Mouse (Mus musculus) spleen, adult 18-20 months (tissue): ENCODE data around the gene Efcab9.
"Not testable (repeated sequence)": the region's sequence is repeated elsewhere in the genome, so short reads cannot be mapped to it uniquely, and the experiment has no call there.

Experiments
- DNase-seq, 2 experiments: peaks; one replicate each; pipeline ENCODE4 v3.0.0; 2022; ENCODE audit warnings: mixed read lengths in 2 of 2

The Efcab9 gene

GRCm38 (mm10) chr11:32538435-32538834 lies 6.6 kb upstream of the Efcab9 start:
- no peak for DNase-seq

GRCm38 (mm10) chr11:32536954-32537353 lies 5.1 kb upstream of the Efcab9 start:
- peak in 1 of 2 experiments; percentile 6 for DNase-seq

- DNase-seq = no peak
Observed at GRCm38 (mm10) chr11:32535646-32536045, 3.8 kb upstream of the Efcab9 start.

- no peak for DNase-seq
Observed at GRCm38 (mm10) chr11:32534453-32535075, 2.7 kb upstream of the Efcab9 start.

GRCm38 (mm10) chr11:32533482-32534261 lies 1.8 kb upstream of the Efcab9 start:
- DNase-seq = peak; percentile 74 to 75

GRCm38 (mm10) chr11:32532765-32533481 lies 1.0 kb upstream of the Efcab9 start, which contains the start of gene Stk10:
Gene Stk10, plus strand, starts transcription at chr11:32533305.
- DNase-seq = peak; percentile 89 to 94

- DNase-seq = no peak
Observed at GRCm38 (mm10) chr11:32530151-32530550, 1.7 kb downstream of the Efcab9 start.

- DNase-seq = no peak
Observed at GRCm38 (mm10) chr11:32527006-32527405, 4.9 kb downstream of the Efcab9 start.

GRCm38 (mm10) chr11:32524122-32524920 lies 7.6 kb downstream of the Efcab9 start:
- no peak for DNase-seq

GRCm38 (mm10) chr11:32521246-32521645 lies 10.6 kb downstream of the Efcab9 start:
- no peak for DNase-seq

GRCm38 (mm10) chr11:32519354-32519753 lies 12.5 kb downstream of the Efcab9 start:
- no peak for DNase-seq

GRCm38 (mm10) chr11:32518770-32519169 lies 13.1 kb downstream of the Efcab9 start:
- DNase-seq = no peak

GRCm38 (mm10) chr11:32516916-32517712 lies 14.8 kb downstream of the Efcab9 start:
- no peak for DNase-seq

- DNase-seq = no peak
Observed at GRCm38 (mm10) chr11:32516091-32516490, 15.8 kb downstream of the Efcab9 start.

GRCm38 (mm10) chr11:32514853-32515252 lies 17.0 kb downstream of the Efcab9 start:
- not testable (repeated sequence) for DNase-seq

- DNase-seq = no peak
Observed at GRCm38 (mm10) chr11:32510930-32511329, 21.0 kb downstream of the Efcab9 start.

GRCm38 (mm10) chr11:32505091-32505739 lies 26.7 kb downstream of the Efcab9 start:
- DNase-seq = no peak

- DNase-seq = no peak
Observed at GRCm38 (mm10) chr11:32503711-32504110, 28.2 kb downstream of the Efcab9 start.

- peak in 1 of 2 experiments; percentile 13 for DNase-seq
Observed at GRCm38 (mm10) chr11:32499931-32500330, 31.9 kb downstream of the Efcab9 start.

GRCm38 (mm10) chr11:32498757-32499535 lies 32.9 kb downstream of the Efcab9 start:
- DNase-seq = no peak
